Mouse (Mus musculus) cerebellum, adult 2 months (tissue): Measurements from ENCODE around the gene Usp49. TPM values are rescaled to one million over a fixed set of nuclear protein-coding genes. Genes with fewer than 3 reads are reported as not detected.

ENCODE experiments used
- DNase-seq, 2 experiments: peaks; one replicate each; pipeline ENCODE4 v3.0.0; 2021
- H3K27ac ChIP-seq: fragments of 200-500 bp; 2 replicates; pipeline ENCODE4 v1.5.1; 2012; ENCODE audit warnings: low read length, control low read depth, inconsistent platforms; ENCODE audit not compliant: insufficient read depth
- H3K27me3 ChIP-seq: fragments of 200-500 bp; 2 replicates; pipeline ENCODE4 v1.6.1; 2012; ENCODE audit warnings: inconsistent platforms, mild to moderate bottlenecking, low read length, moderate library complexity; ENCODE audit not compliant: control insufficient read depth, insufficient read depth
- H3K4me1 ChIP-seq: fragments of 200-500 bp; 2 replicates; pipeline ENCODE4 v1.6.1; 2011; ENCODE audit warnings: low read length; ENCODE audit not compliant: control insufficient read depth, insufficient read depth
- H3K4me3 ChIP-seq: fragments of 200-500 bp; replicated peaks from 2 replicates; pipeline ENCODE3; 2011; ENCODE audit warnings: mild to moderate bottlenecking, low read depth, low read length, control low read depth; ENCODE audit not compliant: insufficient read depth
- CTCF ChIP-seq: fragments of 200-500 bp; IDR thresholded peaks from 2 replicates; pipeline ENCODE4 v1.5.1; 2011; ENCODE audit warnings: low read depth, mild to moderate bottlenecking, control low read depth, low read length, moderate library complexity, borderline replicate concordance; ENCODE audit not compliant: insufficient read depth
- POLR2A ChIP-seq: fragments of 200-500 bp; IDR thresholded peaks from 2 replicates; pipeline ENCODE4 v1.6.1; 2011; ENCODE audit warnings: low read length, control low read depth, borderline replicate concordance; ENCODE audit not compliant: insufficient read depth
- WGBS: fragments of 180-500 bp; shearing (Covaris S2); methylation state at CpG from one replicate; pipeline ENCODE4 v1.1.7; 2018; 5-methylcytosine and 5-hydroxymethylcytosine counted together
- polyA plus RNA-seq: library from polyadenylated mRNA; depleted of rRNA; stranded (reverse); fragments of >200 nt; gene quantifications from 2 replicates; pipeline ENCODE4 v1.2.3, GENCODE M21; 2012

Usp49 gene
- polyA plus RNA-seq, 1 experiment = 11.2 TPM

- under 1% methylated on average over 58 of the region's 58 CpGs for WGBS
- Histone ChIP-seq H3K27ac (peak within 1 kb of the TSS; percentile 78), H3K4me1 (no peaks in the 10 kb centered on the region), H3K4me3 (peak within 1 kb of the TSS; percentile 66), H3K27me3 (no peaks in the 10 kb centered on the region)
- TF ChIP-seq CTCF (no peak), POLR2A (0 out of 2 replicates have a peak, but pooled peaks have one; percentile 28)
- DNase-seq = peak; percentile 80 to 81
Measured at GRCm38 (mm10) chr17:47688608-47689575, 58.4 kb downstream of the Usp49 start, which contains the start of gene Frs3. TSS of gene Frs3 (plus strand) at chr17:47689030.

GRCm38 (mm10) chr17:47689894-47690293, 59.4 kb downstream of the Usp49 start:
- Histone ChIP-seq H3K27me3 (no peaks in the 10 kb centered on the region), H3K4me1 (peaks cover 3% of the 10 kb centered on the region; the same call in 1 of the 2 replicates), H3K4me3 (peak overlapping the region; percentile 5), H3K27ac (no peak overlapping the region)
- 51% methylated on average over 7 of the region's 8 CpGs for WGBS
- TF ChIP-seq POLR2A = no peak
- TF ChIP-seq CTCF = no peak
- no peak for DNase-seq

- no peak for DNase-seq
- no peak overlapping the region for H3K4me3 ChIP-seq
- TF ChIP-seq POLR2A = no peak
- no peak for TF ChIP-seq CTCF
- WGBS = 92% methylated on average over 3 of the region's 3 CpGs
- H3K27me3 ChIP-seq = no peaks in the 10 kb centered on the region
- H3K4me1 ChIP-seq = peaks cover 3% of the 10 kb centered on the region; the same call in 1 of the 2 replicates
- H3K27ac ChIP-seq = no peak overlapping the region
Measured at GRCm38 (mm10) chr17:47691650-47692049, 61.2 kb downstream of the Usp49 start.

GRCm38 (mm10) chr17:47693671-47694441, 63.4 kb downstream of the Usp49 start:
- TF ChIP-seq CTCF (no peak), POLR2A (no peak)
- Histone ChIP-seq H3K4me1 (peaks cover 3% of the 10 kb centered on the region; the same call in 1 of the 2 replicates), H3K27me3 (no peaks in the 10 kb centered on the region), H3K27ac (no peak overlapping the region), H3K4me3 (peak overlapping the region; percentile 97)
- 51% methylated on average over 13 of the region's 13 CpGs for WGBS
- DNase-seq = no peak

- DNase-seq = no peak
- TF ChIP-seq POLR2A (no peak), CTCF (no peak)
- no peaks in the 10 kb centered on the region for H3K27me3 ChIP-seq
- H3K27ac ChIP-seq = no peak within 1 kb of the TSS; the same call in 1 of the 2 replicates
- WGBS = 0% methylated on average over 3 of the region's 3 CpGs
- peak within 1 kb of the TSS; percentile 97 for H3K4me3 ChIP-seq
- peaks cover 3% of the 10 kb centered on the region; the same call in 1 of the 2 replicates for H3K4me1 ChIP-seq
Measured at GRCm38 (mm10) chr17:47694442-47694502, 63.8 kb downstream of the Usp49 start, which contains the start of gene Gm21981. TSS of gene Gm21981 (minus strand) at chr17:47694455.

GRCm38 (mm10) chr17:47694503-47695336, 64.2 kb downstream of the Usp49 start, which contains the start of gene Prickle4:
TSS of gene Prickle4 (minus strand) at chr17:47694736.
- Histone ChIP-seq H3K4me1 (peaks cover 3% of the 10 kb centered on the region; the same call in 1 of the 2 replicates), H3K4me3 (peak within 1 kb of the TSS; percentile 97), H3K27me3 (no peaks in the 10 kb centered on the region), H3K27ac (no peak within 1 kb of the TSS; the same call in 1 of the 2 replicates)
- TF ChIP-seq POLR2A = no peak
- TF ChIP-seq CTCF = peak; percentile 63
- peak; percentile 97 to 98 for DNase-seq
- WGBS = 1% methylated on average over 75 of the region's 82 CpGs

- no peaks in the 10 kb centered on the region for H3K27me3 ChIP-seq
- no peak overlapping the region; the same call in 1 of the 2 replicates for H3K27ac ChIP-seq
- TF ChIP-seq CTCF = no peak
- TF ChIP-seq POLR2A = no peak
- peak overlapping the region; percentile 72 for H3K4me3 ChIP-seq
- no peak for DNase-seq
- under 1% methylated on average over 19 of the region's 23 CpGs for WGBS
- H3K4me1 ChIP-seq = peaks cover 3% of the 10 kb centered on the region; the same call in 1 of the 2 replicates
Measured at GRCm38 (mm10) chr17:47695337-47695710, 64.8 kb downstream of the Usp49 start.
